Comparison of ENCODE assay signal across 30 mouse cellular contexts in the genomic region with DNA sequence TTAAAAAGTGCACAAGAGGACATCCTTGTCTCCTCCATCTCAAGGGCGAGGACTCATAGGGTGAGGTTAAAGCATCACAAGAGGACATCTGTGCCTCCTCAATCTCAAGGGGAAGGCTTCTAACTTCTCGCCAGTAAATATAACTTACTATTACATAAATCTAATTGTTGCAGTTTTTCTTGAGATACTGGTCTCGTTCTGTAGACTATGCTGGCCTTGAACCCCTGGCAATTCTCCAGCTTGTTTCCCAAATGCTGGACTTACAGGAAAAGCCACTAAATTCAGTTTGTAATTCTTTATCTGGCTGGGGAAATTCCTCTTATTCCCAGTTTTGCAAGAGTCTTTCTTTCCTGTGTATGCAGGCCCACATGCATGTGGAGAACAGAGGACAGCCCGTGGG. TPM values are rescaled to one million over a fixed set of nuclear protein-coding genes. Genes with fewer than 3 reads are reported as not detected.
A peak's percentile ranks its signal among the peaks of the same experiment; 100 is the strongest.
DNase-seq lines count a peak whose midpoint lies in the region; ATAC-seq and TF ChIP-seq lines count a peak whose summit lies in the region.
"Had no signal": no experiment of that assay in that cellular context is flagged by ENCODE, and none has a peak within 500 bp of the region (broad histone marks: within the 10 kb centered on the region; RNA-seq: fewer than 3 reads in every experiment).

No protein-coding gene starts in this region.

- H3K27me3 ChIP-seq in lung, embryonic 14.5 days (ENCODE audit: insufficient read depth, low read length) = no peaks in the 10 kb centered on the region
- H3K27me3 ChIP-seq in kidney, postnatal 0 days (ENCODE audit: insufficient read depth, low read length) = no peaks in the 10 kb centered on the region
- H3K27me3 ChIP-seq: forebrain, embryonic 15.5 days; intestine, embryonic 15.5 days; midbrain, embryonic 13.5 days; stomach, embryonic 15.5 days had no signal

- peaks cover 18% of the 10 kb centered on the region; the same call in 1 of the 2 replicates for H3K36me3 ChIP-seq in lung, embryonic 14.5 days (ENCODE audit: insufficient read depth)
- H3K36me3 ChIP-seq in kidney, postnatal 0 days (ENCODE audit: insufficient read depth, low read length) = peaks cover 14% of the 10 kb centered on the region; the same call in 1 of the 2 replicates
- H3K36me3 ChIP-seq: limb, embryonic 10.5 days; stomach, embryonic 15.5 days had no signal

- H3K9ac ChIP-seq in lung, embryonic 14.5 days = no peak overlapping the region
- no peak overlapping the region for H3K9ac ChIP-seq in kidney, postnatal 0 days (ENCODE audit: low read depth, low read length)
- H3K9ac ChIP-seq: forebrain, embryonic 15.5 days; intestine, embryonic 15.5 days; midbrain, embryonic 13.5 days; stomach, embryonic 15.5 days had no signal

- TF ChIP-seq CTCF in lung, embryonic 14.5 days (IDR thresholded peaks at IDR 0.05; ENCODE audit: low read depth) = no peak
- TF ChIP-seq CTCF in kidney, postnatal 0 days (IDR thresholded peaks at IDR 0.05; ENCODE audit: low read depth) = no peak

- no peak overlapping the region for H3K4me3 ChIP-seq in lung, embryonic 14.5 days (ENCODE audit: low read depth, low read length)
- H3K4me3 ChIP-seq in kidney, postnatal 0 days (replicated peaks; ENCODE audit: low read depth, low read length) = no peak overlapping the region
- H3K4me3 ChIP-seq: embryonic facial prominence, embryonic 10.5 days; forebrain, embryonic 15.5 days; hindbrain, embryonic 10.5 days; intestine, embryonic 15.5 days; limb, embryonic 10.5 days; megakaryocyte, embryonic 14.5 days; midbrain, embryonic 13.5 days; stomach, embryonic 15.5 days had no signal

- no peak for ATAC-seq in lung, embryonic 14.5 days (ENCODE audit: insufficient read depth)
- ATAC-seq in kidney, postnatal 0 days (replicated peaks; ENCODE audit: low FRiP score, low read depth) = no peak
- ATAC-seq: forebrain, embryonic 15.5 days; hindbrain, embryonic 16.5 days; intestine, embryonic 15.5 days; midbrain, embryonic 13.5 days had no signal

- no peak overlapping the region for H3K27ac ChIP-seq in lung, embryonic 14.5 days (ENCODE audit: low read depth)
- 0 out of 2 replicates have a peak overlapping the region, but pooled peaks have one; percentile 8 for H3K27ac ChIP-seq in kidney, postnatal 0 days
- H3K27ac ChIP-seq: embryonic facial prominence, embryonic 10.5 days; forebrain, embryonic 15.5 days; hindbrain, embryonic 10.5 days; intestine, embryonic 15.5 days; limb, embryonic 10.5 days; midbrain, embryonic 13.5 days; stomach, embryonic 15.5 days had no signal

- no peaks in the 10 kb centered on the region for H3K9me3 ChIP-seq in lung, embryonic 14.5 days (ENCODE audit: low read depth, low read length)
- no peaks in the 10 kb centered on the region for H3K9me3 ChIP-seq in kidney, postnatal 0 days (replicated peaks; ENCODE audit: low read length)
- H3K9me3 ChIP-seq: embryonic facial prominence, embryonic 10.5 days; forebrain, embryonic 15.5 days; hindbrain, embryonic 10.5 days; intestine, embryonic 15.5 days; limb, embryonic 10.5 days; megakaryocyte, embryonic 14.5 days; midbrain, embryonic 13.5 days; stomach, embryonic 15.5 days had no signal

- WGBS in lung, embryonic 14.5 days = 76% methylated on average over 4 of the region's 4 CpGs
- WGBS in kidney, postnatal 0 days = 73% methylated on average over 4 of the region's 4 CpGs

- no peaks in the 10 kb centered on the region for H3K4me1 ChIP-seq in lung, embryonic 14.5 days (ENCODE audit: insufficient read depth)
- H3K4me1 ChIP-seq in kidney, postnatal 0 days (replicated peaks; ENCODE audit: insufficient read depth, low read length) = no peaks in the 10 kb centered on the region; the same call in 1 of the 2 replicates
- H3K4me1 ChIP-seq: forebrain, embryonic 15.5 days; intestine, embryonic 15.5 days; megakaryocyte, embryonic 14.5 days; midbrain, embryonic 13.5 days; stomach, embryonic 15.5 days had no signal

- peak; percentile 43 for DNase-seq in adrenal gland, adult 2 months
- DNase-seq in adrenal gland, adult 18-20 months (ENCODE audit: low spot score in 2 of 2) = no peak
- DNase-seq in lung, embryonic 14.5 days = peak; percentile 19
- no peak for DNase-seq in lung, postnatal 4 days
- DNase-seq in kidney, postnatal 0 days (ENCODE audit: low spot score) = peak; percentile 70
- no peak for DNase-seq in yolk sac, embryonic 10.5 days (ENCODE audit: low spot score)
- no peak for DNase-seq in neural tube, embryonic 10.5 days (ENCODE audit: extremely low spot score, low spot score)
- DNase-seq: cerebellum, adult 11 months; cerebellum, postnatal 10 days; gastrocnemius, postnatal 10 days; heart, adult 11 months; liver; lung, postnatal 14 days; thymus, postnatal 25 days had no signal

- no peak overlapping the region for H3K4me2 ChIP-seq in lung, embryonic 14.5 days
- no peak overlapping the region for H3K4me2 ChIP-seq in kidney, postnatal 0 days (ENCODE audit: low read length)
- H3K4me2 ChIP-seq: forebrain, embryonic 15.5 days; heart, embryonic 11.5 days; intestine, embryonic 15.5 days; midbrain, embryonic 13.5 days; stomach, embryonic 15.5 days had no signal

RNA-seq across cellular contexts. Expression of a gene that starts 3.3 kb away (rescaled TPM):
- total RNA-seq in adrenal gland, adult 2 months (2021) = not detected
- 0.63 and 1.4 TPM in 2 replicates for polyA plus RNA-seq in adrenal gland, adult 2 months (2012; rRNA removed)
- under 1 TPM in 1 of 2 experiments, not detected in 1; 0.61 TPM for total RNA-seq in adrenal gland, adult 18-20 months (2021)
- polyA plus RNA-seq in lung, embryonic 14.5 days (2014; fragmentation: Nextera tagmentation; extraction: Ambion mirVana) = 0.38 TPM in 1 of 2 replicates, not detected in the other
- 0.61 and 0.68 TPM in 2 replicates for polyA plus RNA-seq in kidney, postnatal 0 days (2015; fragmentation: Nextera tagmentation; extraction: Ambion mirVana)
- total RNA-seq: gastrocnemius, postnatal 10 days; layer of hippocampus, adult 18-20 months; layer of hippocampus, postnatal 14 days had no signal
- polyA plus RNA-seq: embryonic facial prominence, embryonic 10.5 days; forebrain, embryonic 15.5 days; heart, embryonic 11.5 days; heart, postnatal 0 days; intestine, embryonic 15.5 days; liver, embryonic 16.5 days; neural tube, embryonic 11.5 days had no signal

RNA-seq across cellular contexts. Expression of a gene that starts 11.2 kb away (rescaled TPM):
- not detected for total RNA-seq in adrenal gland, adult 2 months (2021)
- not detected in 2 replicates for polyA plus RNA-seq in adrenal gland, adult 2 months (2012; rRNA removed)
- not detected for total RNA-seq in adrenal gland, adult 18-20 months (2021)
- 0.38 TPM in 1 of 2 replicates, not detected in the other for polyA plus RNA-seq in lung, embryonic 14.5 days (2014; fragmentation: Nextera tagmentation; extraction: Ambion mirVana)
- polyA plus RNA-seq in kidney, postnatal 0 days (2015; fragmentation: Nextera tagmentation; extraction: Ambion mirVana) = not detected in 2 replicates
- total RNA-seq: gastrocnemius, postnatal 10 days; monocyte, adult 5-6 weeks had no signal
- polyA plus RNA-seq: heart, embryonic 11.5 days; heart, postnatal 0 days; limb, embryonic 10.5 days; midbrain, embryonic 13.5 days had no signal

RNA-seq across cellular contexts. Expression of a gene that starts 17.9 kb away (rescaled TPM):
- 10 to 100 TPM; 41.5 to 51.5 TPM for total RNA-seq in adrenal gland, adult 2 months (2021)
- polyA plus RNA-seq in adrenal gland, adult 2 months (2012; rRNA removed) = 17.5 and 17.6 TPM in 2 replicates
- 10 to 100 TPM; 45.7 to 47.6 TPM for total RNA-seq in adrenal gland, adult 18-20 months (2021)
- polyA plus RNA-seq in lung, embryonic 14.5 days (2014; fragmentation: Nextera tagmentation; extraction: Ambion mirVana) = 50.4 and 53.0 TPM in 2 replicates
- 94.9 and 95.7 TPM in 2 replicates for polyA plus RNA-seq in kidney, postnatal 0 days (2015; fragmentation: Nextera tagmentation; extraction: Ambion mirVana)

RNA-seq across cellular contexts. Expression of a gene that starts 31.3 kb away (rescaled TPM):
- total RNA-seq in adrenal gland, adult 2 months (2021) = 10 to 100 TPM; 22.1 to 26.9 TPM
- polyA plus RNA-seq in adrenal gland, adult 2 months (2012; rRNA removed) = 5.5 and 6.0 TPM in 2 replicates
- total RNA-seq in adrenal gland, adult 18-20 months (2021) = 10 to 100 TPM; 18.6 to 22.9 TPM
- polyA plus RNA-seq in lung, embryonic 14.5 days (2014; fragmentation: Nextera tagmentation; extraction: Ambion mirVana) = 32.4 and 33.7 TPM in 2 replicates
- polyA plus RNA-seq in kidney, postnatal 0 days (2015; fragmentation: Nextera tagmentation; extraction: Ambion mirVana) = 33.1 and 33.6 TPM in 2 replicates

RNA-seq across cellular contexts. Expression of a gene that starts 31.4 kb away (rescaled TPM):
- total RNA-seq in adrenal gland, adult 2 months (2021) = 10 to 100 TPM; 34.7 to 51.5 TPM
- polyA plus RNA-seq in adrenal gland, adult 2 months (2012; rRNA removed) = 18.9 and 19.2 TPM in 2 replicates
- 10 to 100 TPM; 26.5 to 27.7 TPM for total RNA-seq in adrenal gland, adult 18-20 months (2021)
- 67.4 and 68.6 TPM in 2 replicates for polyA plus RNA-seq in lung, embryonic 14.5 days (2014; fragmentation: Nextera tagmentation; extraction: Ambion mirVana)
- 40.3 and 42.2 TPM in 2 replicates for polyA plus RNA-seq in kidney, postnatal 0 days (2015; fragmentation: Nextera tagmentation; extraction: Ambion mirVana)

Comparison
In these comparisons a context has a peak if more than half of its experiments do, and no peak if none do; other contexts are left out.
1. DNase-seq: peak in adrenal gland, adult 2 months (single experiment), lung, embryonic 14.5 days (single experiment) and kidney, postnatal 0 days (single experiment); none in adrenal gland, adult 18-20 months (0 of 2), lung, postnatal 4 days (0 of 2), yolk sac, embryonic 10.5 days (single experiment) and neural tube, embryonic 10.5 days (single experiment).